Mouse (Mus musculus) heart, postnatal 14 days (tissue): Measurements from ENCODE around the gene Ell. TPM values are rescaled to one million over a fixed set of nuclear protein-coding genes. Genes with fewer than 3 reads are reported as not detected.

ENCODE experiments used
- DNase-seq, 2 experiments: peaks; one replicate each; pipeline ENCODE4 v3.0.0; 2021 to 2022
- intact Hi-C: fragments of 180-260 bp; cut with DNase I; formaldehyde crosslinking; loops from one replicate; pipeline ENCODE4 v1.15.1; 2025
- total RNA-seq, 2 experiments: library from RNA; stranded (reverse); gene quantifications; 2 replicates each; pipeline ENCODE4 v1.2.3; 2021

Ell gene
- total RNA-seq, 2 experiments from 2014 or later: 15.5 to 16.5 TPM

DNA sequence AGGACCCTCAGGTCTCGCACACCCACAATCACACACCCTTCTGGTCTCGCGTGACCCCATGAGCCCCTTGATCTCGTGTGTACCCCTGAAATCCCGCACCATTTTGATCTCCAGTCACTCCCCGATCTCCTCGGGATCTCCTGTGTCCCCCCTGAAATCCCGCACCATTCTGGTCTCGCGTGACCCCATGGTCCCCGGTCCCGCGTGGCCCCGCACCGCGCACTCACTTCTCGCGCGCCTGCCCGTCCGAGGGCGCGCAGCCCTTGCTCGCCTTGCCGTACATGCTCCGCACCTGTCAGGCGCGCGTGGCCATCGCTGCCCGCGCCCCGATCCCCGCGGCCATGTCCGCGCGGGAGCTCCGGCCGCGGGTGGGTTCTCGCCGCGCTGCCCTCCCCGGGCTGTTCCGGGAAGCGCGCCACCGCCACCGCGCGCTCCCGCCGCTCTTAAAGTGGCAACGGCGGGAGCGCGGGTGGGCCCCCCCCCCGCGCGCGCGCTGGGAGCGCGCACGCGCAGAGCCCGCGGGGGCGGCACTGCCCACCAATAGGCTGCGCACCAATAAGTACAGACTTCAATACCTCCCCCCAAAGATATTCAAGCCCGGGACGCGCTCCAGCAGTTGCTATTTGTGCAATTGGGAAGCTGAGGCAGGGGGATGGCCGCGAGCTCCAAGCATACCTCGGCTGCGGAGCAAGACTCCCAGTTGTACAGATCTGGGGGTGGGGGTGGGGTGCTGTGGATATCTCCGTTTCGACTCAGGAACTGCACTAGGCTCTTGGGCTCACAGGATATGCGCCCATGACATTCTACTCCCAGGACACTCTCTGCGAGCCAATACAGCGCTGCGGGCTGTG is 68.9 kb downstream of the Ell start:
- peak; percentile 71 to 81 for DNase-seq
- intact Hi-C loops: no loop called here

GRCm38 (mm10) chr8:70608749-70609367 is 69.6 kb downstream of the Ell start, which contains the start of gene Ssbp4:
Gene Ssbp4 (minus strand): TSS chr8:70608872.
- intact Hi-C loops: no loop called here
- DNase-seq: no peak

DNA sequence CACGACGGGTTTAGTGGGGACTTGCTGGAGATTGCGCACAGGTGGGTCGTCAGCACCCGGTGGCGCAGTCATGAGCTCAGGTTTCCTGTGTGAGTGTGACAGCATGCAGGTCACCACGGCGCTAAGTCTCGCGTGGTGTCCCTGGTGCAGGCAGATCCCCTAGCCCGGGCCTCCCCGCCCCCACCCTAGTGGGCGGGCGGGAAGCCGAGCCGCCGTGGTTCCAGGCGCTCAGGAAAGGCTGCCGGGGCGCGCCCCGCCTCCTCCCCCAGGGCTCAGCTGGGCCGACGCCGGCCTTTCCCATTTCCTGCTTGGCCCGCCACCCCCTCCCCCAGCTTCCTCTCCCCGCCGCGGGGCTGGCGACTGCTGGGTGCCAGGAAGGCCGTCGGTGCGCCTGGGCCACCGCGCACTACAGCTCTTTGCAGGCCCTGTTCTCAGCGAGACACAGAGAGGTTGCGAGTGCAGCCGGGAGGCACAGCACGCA is 70.2 kb downstream of the Ell start:
- peak; percentile 93 to 94 for DNase-seq
- intact Hi-C loops: no loop called here

GRCm38 (mm10) chr8:70609849-70610795 is 70.9 kb downstream of the Ell start:
- peak; percentile 90 to 94 for DNase-seq
- intact Hi-C loops: loop anchor here (2.0 to 5.0 kb wide), 3 partner anchors 42 to 92 kb away; partner anchors contain the start of gene Iqcn

DNA sequence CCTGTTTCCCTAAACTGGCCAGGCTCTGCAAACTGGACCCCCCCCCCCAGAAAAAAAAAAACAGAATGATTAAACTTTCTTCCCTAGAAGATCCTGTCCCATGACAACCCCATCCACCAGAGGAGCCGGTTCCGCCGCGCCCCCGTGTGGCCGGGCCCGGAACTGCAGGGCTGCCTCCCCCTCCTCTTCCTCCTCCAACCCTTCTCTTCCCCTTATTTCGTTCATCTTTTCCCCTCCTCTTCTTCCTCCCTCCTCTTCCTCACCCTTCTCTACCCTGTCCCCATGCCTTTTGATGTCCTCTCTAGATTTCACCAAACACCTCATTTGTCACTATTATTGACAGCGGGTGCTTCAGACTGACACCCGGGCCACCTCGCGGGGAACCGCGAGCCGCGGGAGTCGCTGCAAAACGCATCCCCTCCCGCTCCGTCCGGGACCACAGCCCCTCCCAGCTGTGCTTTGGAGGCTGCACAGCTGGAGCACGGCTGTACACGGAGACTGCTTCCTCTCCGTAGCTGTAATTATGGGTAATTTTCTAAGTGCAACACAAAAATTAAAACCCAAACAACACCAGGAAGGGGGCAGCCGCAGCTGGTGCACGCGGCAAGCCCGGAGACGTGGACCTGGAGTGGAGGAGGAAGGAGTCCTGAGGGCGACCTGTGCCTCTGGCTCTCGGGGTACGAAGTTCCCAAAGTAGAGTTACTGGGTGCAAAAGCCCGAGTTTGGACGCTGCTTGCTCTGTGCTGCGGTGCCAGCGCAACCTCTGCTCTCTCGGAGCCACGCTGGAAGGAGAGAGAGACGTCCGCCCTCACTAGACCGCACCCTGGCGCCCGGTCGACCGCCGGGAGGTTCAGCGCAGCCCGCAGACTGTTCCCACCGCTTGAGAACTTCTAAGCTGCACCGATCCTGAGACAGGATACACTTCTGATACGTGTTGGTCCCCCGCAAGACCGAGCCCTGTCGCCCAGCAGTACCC is 71.8 kb downstream of the Ell start:
- intact Hi-C loops: loop anchor here (2.0 to 5.0 kb wide), 3 partner anchors 41 to 91 kb away; partner anchors contain the start of gene Iqcn
- DNase-seq: peak; percentile 94 to 96

DNA sequence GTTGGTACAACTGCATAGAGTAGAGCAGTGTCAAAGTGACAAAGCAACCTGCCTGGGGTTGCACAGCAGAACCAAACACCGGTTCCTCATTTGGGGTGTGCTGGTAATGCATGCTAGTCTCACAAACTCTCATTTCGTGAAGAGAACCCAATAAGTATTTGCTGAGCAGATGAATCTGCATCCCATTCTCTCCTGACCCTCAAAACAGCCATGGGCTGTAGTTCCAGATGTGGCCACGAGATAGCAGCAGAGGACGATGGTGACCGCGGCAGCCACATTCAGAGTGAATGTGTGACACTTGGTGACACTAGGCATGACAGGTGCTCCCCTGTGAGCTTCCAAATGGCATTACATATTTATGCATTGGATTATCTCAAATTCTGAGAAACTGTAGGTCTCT is 72.6 kb downstream of the Ell start:
- peak; percentile 91 to 95 for DNase-seq
- intact Hi-C loops: loop anchor here (1.0 to 5.0 kb wide), 4 partner anchors 17 to 90 kb away; partner anchors contain the start of gene Iqcn

DNA sequence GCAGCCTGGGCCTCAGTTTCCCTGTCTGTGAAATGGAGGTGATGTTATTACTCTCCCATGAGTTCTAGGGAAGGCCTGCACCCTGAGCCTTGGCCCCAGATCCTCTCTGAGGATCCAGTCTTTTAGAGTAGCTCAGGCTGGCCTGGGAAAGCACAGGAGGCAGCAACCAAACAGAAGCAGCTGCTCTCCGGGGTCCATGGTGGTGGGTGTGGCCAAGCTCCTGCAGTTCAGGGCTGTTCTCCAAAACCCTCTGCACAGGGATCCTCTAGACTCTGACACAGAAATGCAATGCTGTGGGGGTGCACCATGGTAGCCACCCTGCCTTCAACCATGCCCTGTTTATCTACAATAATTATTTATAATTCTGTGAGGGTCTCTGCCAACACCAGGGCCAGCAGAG is 74.5 kb downstream of the Ell start:
- intact Hi-C loops: loop anchor here (5.0 kb wide), 2 partner anchors 39 to 89 kb away; partner anchors contain the start of gene Iqcn
- DNase-seq: no peak

DNA sequence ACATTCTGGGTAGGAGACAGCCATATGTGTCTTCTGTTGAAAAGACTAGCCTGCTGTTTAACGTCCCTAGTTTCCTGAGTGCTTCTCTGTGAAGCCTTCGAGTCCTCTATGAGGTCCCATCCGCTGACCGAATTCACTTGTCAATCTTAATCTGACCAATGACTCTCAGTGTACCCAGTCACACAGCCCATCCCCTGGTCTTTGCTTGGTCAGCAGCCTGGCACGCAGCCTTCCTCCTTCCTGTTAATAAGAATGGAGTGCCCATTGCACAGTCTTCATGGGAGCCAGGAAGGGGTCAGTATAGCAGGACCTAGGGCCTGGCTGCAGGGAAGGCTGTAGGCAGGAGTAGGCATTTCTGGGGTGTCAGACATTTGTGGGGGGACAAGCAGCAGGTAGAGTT is 75.2 kb downstream of the Ell start:
- no peak for DNase-seq
- intact Hi-C loops: loop anchor here (5.0 kb wide), 2 partner anchors 38 to 88 kb away; partner anchors contain the start of gene Iqcn

GRCm38 (mm10) chr8:70615281-70615680 is 76.0 kb downstream of the Ell start:
- intact Hi-C loops: no loop called here
- DNase-seq: no peak

DNA sequence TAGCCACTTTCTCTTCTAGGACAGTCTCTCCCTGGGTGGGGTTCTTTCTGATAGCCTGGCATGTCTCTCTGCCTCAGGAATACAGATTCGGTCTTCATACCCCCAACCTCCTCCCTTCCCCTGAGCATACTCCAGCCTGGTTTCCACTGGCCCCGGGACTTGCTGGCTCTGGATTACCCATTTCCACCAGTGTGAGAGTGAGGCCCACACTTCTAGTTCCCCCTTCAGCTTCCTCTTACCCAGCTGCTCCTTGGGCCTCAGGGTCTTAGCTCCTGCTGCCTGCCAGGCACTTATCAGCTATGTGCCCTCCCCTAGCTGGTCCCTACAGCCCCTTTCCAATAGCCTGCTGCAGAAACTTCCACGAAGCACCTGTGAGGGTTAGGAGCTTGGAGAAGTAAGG is 76.6 kb downstream of the Ell start, which contains the start of gene Lrrc25:
TSS of gene Lrrc25 (plus strand) at position 262 of the 400 bp plus-strand sequence.
- DNase-seq: no peak
- intact Hi-C loops: no loop called here

DNA sequence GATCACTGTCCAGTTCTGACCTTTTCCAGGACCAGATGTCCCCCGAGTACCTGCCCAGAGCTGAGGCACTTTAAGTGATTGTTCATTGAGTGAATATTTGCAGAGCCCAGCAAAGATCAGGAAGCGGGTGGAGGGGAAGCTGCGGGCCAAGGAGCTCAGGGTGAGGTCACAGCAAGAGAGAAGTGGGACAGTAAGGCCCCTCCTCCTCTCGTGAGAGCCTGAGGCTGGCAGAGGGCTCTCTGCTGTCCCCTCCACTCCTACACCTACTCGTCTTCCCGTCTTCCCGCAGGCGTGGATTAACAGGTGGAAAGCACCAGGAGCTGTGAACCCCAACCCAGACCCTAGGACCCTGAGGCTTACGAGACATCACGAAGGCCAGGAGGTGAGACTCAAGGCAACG is 77.4 kb downstream of the Ell start:
- DNase-seq: no peak
- intact Hi-C loops: no loop called here

GRCm38 (mm10) chr8:70617985-70618384 is 78.7 kb downstream of the Ell start:
- intact Hi-C loops: no loop called here
- no peak for DNase-seq

GRCm38 (mm10) chr8:70618888-70619334 is 79.7 kb downstream of the Ell start:
- intact Hi-C loops: no loop called here
- DNase-seq: peak in 1 of 2 experiments; percentile 46

- no peak for DNase-seq
- intact Hi-C loops: loop anchor here (5.0 kb wide), 1 partner anchor 35 kb away; no protein-coding TSS in a partner anchor
These were observed 83.0 kb downstream of the Ell start for GRCm38 (mm10) chr8:70622220-70622619.

- intact Hi-C loops: loop anchor here (5.0 kb wide), 1 partner anchor 77 kb away; the partner anchor contains the start of gene Iqcn
- DNase-seq: peak; percentile 64 to 77
These were observed 85.8 kb downstream of the Ell start for GRCm38 (mm10) chr8:70625104-70625503.

DNA sequence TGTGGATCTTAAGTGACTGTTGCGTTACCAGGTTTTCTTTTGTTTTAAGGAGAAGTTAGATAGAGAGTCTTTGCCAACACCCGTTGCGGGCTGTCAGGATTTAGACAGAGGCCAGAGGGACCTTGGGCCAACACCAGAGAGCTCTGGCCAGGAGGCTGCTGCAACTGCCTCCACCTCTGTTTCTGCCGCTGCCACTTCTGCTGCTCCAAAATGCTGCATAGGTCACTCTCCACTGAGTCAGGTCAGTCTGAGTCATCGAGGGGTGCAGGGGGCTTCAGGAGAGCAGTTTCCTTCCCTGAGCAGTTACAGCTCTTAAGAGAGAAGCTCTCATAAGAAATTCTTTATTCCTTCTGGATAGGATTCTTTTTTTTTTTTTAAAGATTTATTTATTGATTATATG is 87.8 kb downstream of the Ell start:
- intact Hi-C loops: loop anchor here (5.0 kb wide), 1 partner anchor 75 kb away; the partner anchor contains the start of gene Iqcn

GRCm38 (mm10) chr8:70628986-70629490 is 89.8 kb downstream of the Ell start:
- DNase-seq: no peak
- intact Hi-C loops: loop anchor here (1.0 to 5.0 kb wide), 3 partner anchors 17 to 73 kb away; partner anchors contain the start of gene Iqcn

More for the DNA sequence above, 87.8 kb downstream of the Ell start:
- DNase-seq: no peak
